In genomic region chr9:69154684-69155083, GRCm38 (mm10) we compare ENCODE assay signal across 8 mouse cellular contexts.
"Had no signal": no experiment of that assay in that cellular context is flagged by ENCODE, and none has a peak within 500 bp of the region (broad histone marks: within the 10 kb centered on the region; RNA-seq: fewer than 3 reads in every experiment).

No protein-coding gene starts in this region.

- DNase-seq: kidney, postnatal 14 days; layer of hippocampus, adult 9-11 months; liver; lung, adult 2 months; lung, postnatal 4 days; retina, postnatal 1 day; right cerebral cortex, postnatal 4 days; thymus, postnatal 36 days had no signal
